Mouse (Mus musculus) heart, postnatal 0 days (tissue): ENCODE data around the gene Memo1. TPM values are rescaled to one million over a fixed set of nuclear protein-coding genes. Genes with fewer than 3 reads are reported as not detected.
"Not testable (repeated sequence)": the region's sequence is repeated elsewhere in the genome, so short reads cannot be mapped to it uniquely, and the experiment has no call there.

Source experiments
- ATAC-seq: fragments of 200-750 bp; cut with Nextera tagmentation; 2 replicates; pipeline ENCODE4 v1.8.0; 2017; ENCODE audit warnings: low read depth, moderate number of reproducible peaks, moderate library complexity; ENCODE audit not compliant: insufficient read depth
- DNase-seq: peaks from one replicate; pipeline ENCODE4 v3.0.0-alpha.2; 2016; ENCODE audit warnings: low spot score
- H3K27ac ChIP-seq: fragments of 300-500 bp; sonication (generic); 2 replicates; pipeline ENCODE4 v1.5.1; 2014; ENCODE audit warnings: low read depth, mild to moderate bottlenecking
- H3K27me3 ChIP-seq: fragments of 300-500 bp; sonication (generic); 2 replicates; pipeline ENCODE4 v1.6.1; 2014; ENCODE audit warnings: low read length, mixed read lengths; ENCODE audit not compliant: control insufficient read depth, insufficient read depth
- H3K36me3 ChIP-seq: fragments of 300-500 bp; sonication (generic); replicated peaks from 2 replicates; pipeline ENCODE4 v1.6.1; 2014; ENCODE audit warnings: low read length, mixed read lengths; ENCODE audit not compliant: control insufficient read depth, insufficient read depth
- H3K4me1 ChIP-seq: fragments of 300-500 bp; sonication (generic); 2 replicates; pipeline ENCODE4 v1.6.1; 2014; ENCODE audit warnings: antibody characterized with exemption; ENCODE audit not compliant: control insufficient read depth, insufficient read depth
- H3K4me2 ChIP-seq: fragments of 300-500 bp; sonication (generic); 2 replicates; pipeline ENCODE4 v1.6.1; 2014; ENCODE audit warnings: low read depth, mild to moderate bottlenecking, low read length, moderate library complexity
- H3K4me3 ChIP-seq: fragments of 300-500 bp; sonication (generic); 2 replicates; pipeline ENCODE4 v1.5.1; 2014; ENCODE audit warnings: low read depth, low read length
- H3K9ac ChIP-seq: fragments of 300-500 bp; sonication (generic); replicated peaks from 2 replicates; pipeline ENCODE4 v1.6.1; 2014; ENCODE audit warnings: low read depth, low read length, mixed read lengths
- H3K9me3 ChIP-seq: fragments of 300-500 bp; sonication (generic); replicated peaks from 2 replicates; pipeline ENCODE4 v1.6.1; 2016; ENCODE audit warnings: low read length; ENCODE audit not compliant: control insufficient read depth
- CTCF ChIP-seq: IDR thresholded peaks from 2 replicates; pipeline ENCODE4 v1.5.1; 2016; ENCODE audit warnings: antibody characterized with exemption, control low read depth, low read depth
- EP300 ChIP-seq: IDR thresholded peaks from 2 replicates; pipeline ENCODE4 v1.6.1; 2016; ENCODE audit warnings: antibody characterized with exemption, low read depth
- WGBS: fragments of 180-500 bp; shearing (Covaris S2); extraction: QIAGEN DNeasy Blood & Tissue Kit; methylation state at CpG from one replicate; pipeline ENCODE4 v1.1.7; 2014; 5-methylcytosine and 5-hydroxymethylcytosine counted together
- polyA plus RNA-seq: library from polyadenylated mRNA; unstranded; fragments of >200 nt; fragmentation: Nextera tagmentation; extraction: Ambion mirVana; gene quantifications from 2 replicates; pipeline ENCODE4 v1.2.1, GENCODE M21; 2015
- total RNA-seq: library from RNA; depleted of rRNA; stranded (reverse); fragments of >200 nt; gene quantifications from 2 replicates; pipeline ENCODE4 v1.2.3, GENCODE M21; 2014; ENCODE audit warnings: low replicate concordance

The Memo1 gene
- total and polyA plus RNA-seq, 2 experiments from 2014 or later = 68.8 to 128 TPM

DNA sequence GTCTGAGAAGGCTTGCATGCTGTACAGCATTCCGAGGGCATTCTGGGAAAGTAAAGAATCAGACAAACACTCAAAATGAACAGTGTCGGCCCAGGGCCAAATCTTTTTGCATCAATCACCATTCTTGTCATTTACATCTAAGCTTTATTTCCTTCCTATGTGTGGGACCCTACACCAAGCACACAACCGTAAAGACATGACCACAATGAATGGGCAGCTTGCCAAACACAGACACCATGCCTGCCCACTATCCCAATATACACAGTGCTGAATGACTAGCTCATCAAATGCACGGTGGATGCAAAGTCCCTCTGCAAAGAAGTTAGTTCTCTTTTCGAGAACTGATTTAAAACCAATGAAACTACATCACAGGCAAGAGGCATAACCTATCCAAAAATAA is 109.1 kb downstream of the Memo1 start:
- WGBS = 66% methylated on average over 5 of the region's 5 CpGs
- no peak overlapping the region for H3K27ac ChIP-seq
- no peaks in the 10 kb centered on the region for H3K27me3 ChIP-seq
- no peak overlapping the region for H3K4me3 ChIP-seq
- H3K4me1 ChIP-seq = no peaks in the 10 kb centered on the region
- ATAC-seq (no peak), DNase-seq (no peak)
- TF ChIP-seq CTCF (no peak), EP300 (no peak)
- H3K4me2 ChIP-seq = no peak overlapping the region
- H3K9me3 ChIP-seq = no peaks in the 10 kb centered on the region
- H3K9ac ChIP-seq = no peak overlapping the region
- no peaks in the 10 kb centered on the region for H3K36me3 ChIP-seq

DNA sequence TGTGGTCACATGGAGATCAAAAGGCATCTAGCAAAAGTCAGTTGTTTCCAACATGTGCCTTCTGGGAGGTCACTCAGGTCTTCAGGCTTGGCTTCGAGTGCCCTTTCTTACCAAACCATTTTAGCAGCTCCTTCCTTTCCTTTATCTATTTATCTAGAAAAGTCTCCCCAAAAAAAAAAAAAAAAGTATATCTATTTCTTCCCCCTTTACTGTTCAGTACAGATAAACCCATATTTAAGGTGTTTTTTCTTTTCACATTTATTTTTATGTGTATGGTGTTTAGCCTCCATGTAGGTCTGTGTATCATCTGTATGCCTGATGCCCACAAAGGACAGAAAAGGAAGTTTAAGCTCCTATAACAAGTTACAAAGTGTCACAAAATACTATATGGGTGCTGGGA is 110.6 kb downstream of the Memo1 start:
- H3K9ac ChIP-seq = no peak overlapping the region
- H3K4me3 ChIP-seq = no peak overlapping the region
- DNase-seq (no peak), ATAC-seq (no peak)
- no peaks in the 10 kb centered on the region for H3K36me3 ChIP-seq
- H3K27me3 ChIP-seq = no peaks in the 10 kb centered on the region
- H3K27ac ChIP-seq = no peak overlapping the region
- no peaks in the 10 kb centered on the region for H3K9me3 ChIP-seq
- TF ChIP-seq EP300 = no peak
- no peak for TF ChIP-seq CTCF
- H3K4me1 ChIP-seq = no peaks in the 10 kb centered on the region
- WGBS = 88% methylated on average over 1 of the region's 1 CpGs
- no peak overlapping the region for H3K4me2 ChIP-seq

- no peak overlapping the region for H3K9ac ChIP-seq
- no peak overlapping the region for H3K27ac ChIP-seq
- DNase-seq (no peak), ATAC-seq (no peak)
- no peak overlapping the region for H3K4me2 ChIP-seq
- H3K36me3 ChIP-seq = no peaks in the 10 kb centered on the region
- H3K27me3 ChIP-seq = no peaks in the 10 kb centered on the region
- H3K4me3 ChIP-seq = no peak overlapping the region
- TF ChIP-seq EP300 (no peak), CTCF (no peak)
- no peaks in the 10 kb centered on the region for H3K4me1 ChIP-seq
- no peaks in the 10 kb centered on the region for H3K9me3 ChIP-seq
Measured at GRCm38 (mm10) chr17:74180889-74181288, 114.4 kb downstream of the Memo1 start.

DNA sequence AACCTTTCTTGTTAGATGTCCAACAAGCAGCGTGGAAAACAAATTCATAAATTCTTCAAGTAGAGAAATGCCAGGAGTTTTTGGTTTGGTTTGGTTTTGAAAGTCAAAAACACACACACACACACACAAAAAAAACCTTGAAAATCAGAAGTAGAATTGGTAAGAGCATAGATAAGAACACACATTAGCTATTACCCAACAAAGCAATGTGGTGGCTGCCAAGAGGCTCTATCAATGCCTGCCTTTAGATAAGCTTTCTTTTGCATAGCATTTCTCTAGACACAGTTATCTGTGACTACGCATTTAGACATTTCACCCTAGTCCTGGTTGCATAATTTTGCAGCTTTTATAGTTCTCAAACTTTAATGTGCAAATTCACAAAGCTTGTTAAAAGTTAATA is 115.7 kb downstream of the Memo1 start:
- not testable (repeated sequence) for H3K9me3 ChIP-seq, H3K27ac ChIP-seq, H3K4me3 ChIP-seq, H3K27me3 ChIP-seq, H3K36me3 ChIP-seq, H3K9ac ChIP-seq, DNase-seq, ATAC-seq, H3K4me1 ChIP-seq, H3K4me2 ChIP-seq
- WGBS = 61% methylated on average over 2 of the region's 2 CpGs

GRCm38 (mm10) chr17:74173726-74174125 is 121.6 kb downstream of the Memo1 start:
- Histone ChIP-seq H3K36me3 (no peaks in the 10 kb centered on the region), H3K9me3 (no peaks in the 10 kb centered on the region), H3K4me3 (no peak overlapping the region), H3K27me3 (no peaks in the 10 kb centered on the region), H3K27ac (no peak overlapping the region), H3K4me1 (no peaks in the 10 kb centered on the region), H3K9ac (no peak overlapping the region), H3K4me2 (no peak overlapping the region)
- ATAC-seq = no peak
- no peak for DNase-seq
- TF ChIP-seq EP300 = no peak
- TF ChIP-seq CTCF = no peak

DNA sequence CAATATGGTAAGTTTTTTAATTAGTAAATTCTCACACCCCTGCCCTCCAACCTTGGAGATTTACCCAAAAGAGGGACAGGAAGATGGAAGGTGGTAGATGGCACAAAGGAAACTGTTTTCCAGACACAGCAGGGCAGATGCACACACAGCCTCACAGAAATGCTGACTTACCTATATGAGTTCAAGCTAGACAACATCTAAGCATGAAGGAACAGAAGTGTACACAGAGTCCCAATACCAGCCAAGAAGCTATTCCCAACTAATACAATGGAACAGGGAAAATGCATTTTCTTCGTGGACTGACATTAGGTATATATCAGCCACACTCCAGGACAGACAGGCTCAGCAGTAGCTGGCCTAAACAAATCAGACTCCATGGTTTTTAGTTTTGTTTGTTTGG is 122.5 kb downstream of the Memo1 start:
- no peak overlapping the region for H3K4me3 ChIP-seq
- H3K27me3 ChIP-seq = no peaks in the 10 kb centered on the region
- no peak for ATAC-seq
- no peaks in the 10 kb centered on the region for H3K9me3 ChIP-seq
- no peak overlapping the region for H3K27ac ChIP-seq
- no peaks in the 10 kb centered on the region for H3K36me3 ChIP-seq
- H3K4me2 ChIP-seq = no peak overlapping the region
- no peak for DNase-seq
- no peaks in the 10 kb centered on the region for H3K4me1 ChIP-seq
- 73% methylated on average over 1 of the region's 1 CpGs for WGBS
- H3K9ac ChIP-seq = no peak overlapping the region
- no peak for TF ChIP-seq CTCF
- no peak for TF ChIP-seq EP300
